Mouse (Mus musculus): ENCODE measurements at regions not wholly inside any gene's neighbourhood (a gene's known extent, or its start where the extent isn't known, plus 50 kb on each side); places are given as distances from the start of the nearest gene placed in this dataset.

GRCm38 (mm10) chr2:94536631-94537030 lies 98.7 kb upstream of the Api5 start:
- no peak for TF ChIP-seq CTCF (IDR thresholded peaks at IDR 0.05; ENCODE audit: control insufficient read depth, insufficient read depth, low read length)
- no peak for TF ChIP-seq POLR2A (IDR thresholded peaks at IDR 0.05; ENCODE audit: borderline replicate concordance, control insufficient read depth, low read depth, low read length)
